Mouse (Mus musculus): ENCODE measurements at regions not wholly inside any gene's neighbourhood (a gene's known extent, or its start where the extent isn't known, plus 50 kb on each side); places are given as distances from the start of the nearest gene placed in this dataset.
A peak's percentile ranks its signal among the peaks of the same experiment; 100 is the strongest.

GRCm38 (mm10) chr9:60998086-60998785 lies 203.9 kb downstream of the Uaca start:
- no peak for DNase-seq (ENCODE audit: low read depth, low spot score)

- DNase-seq (ENCODE audit: low read depth, low spot score), result no peak
Observed at GRCm38 (mm10) chr9:60999001-60999529, 204.7 kb downstream of the Uaca start.

- no peak for DNase-seq (ENCODE audit: low read depth, low spot score)
Observed at GRCm38 (mm10) chr9:61000232-61000631, 205.9 kb downstream of the Uaca start.

GRCm38 (mm10) chr9:61002572-61002971 lies 208.2 kb downstream of the Uaca start:
- no peak for DNase-seq (ENCODE audit: low read depth, low spot score)

- no peak for DNase-seq (ENCODE audit: low read depth, low spot score)
Observed at GRCm38 (mm10) chr9:61008446-61008845, 214.1 kb downstream of the Uaca start.

GRCm38 (mm10) chr9:61011066-61011465 lies 216.7 kb downstream of the Uaca start:
- DNase-seq (ENCODE audit: low read depth, low spot score), result no peak

GRCm38 (mm10) chr9:61012771-61013540 lies 218.6 kb downstream of the Uaca start:
- no peak for DNase-seq (ENCODE audit: low read depth, low spot score)

- DNase-seq (ENCODE audit: low read depth, low spot score), result no peak
Observed at GRCm38 (mm10) chr9:61014151-61014550, 219.8 kb downstream of the Uaca start.

GRCm38 (mm10) chr9:61015374-61015890 lies 221.1 kb downstream of the Uaca start:
- DNase-seq (ENCODE audit: low read depth, low spot score), result peak; percentile 70

GRCm38 (mm10) chr9:61016673-61017072 lies 222.3 kb downstream of the Uaca start:
- DNase-seq (ENCODE audit: low read depth, low spot score), result no peak

- no peak for DNase-seq (ENCODE audit: low read depth, low spot score)
Observed at GRCm38 (mm10) chr9:61019938-61020337, 225.6 kb downstream of the Uaca start.

- DNase-seq (ENCODE audit: low read depth, low spot score), result no peak
Observed at GRCm38 (mm10) chr9:61021810-61022209, 227.5 kb downstream of the Uaca start.

GRCm38 (mm10) chr9:61022371-61023026 lies 228.2 kb downstream of the Uaca start:
- DNase-seq (ENCODE audit: low read depth, low spot score), result no peak

GRCm38 (mm10) chr9:61025341-61025740 lies 231.0 kb downstream of the Uaca start:
- DNase-seq (ENCODE audit: low read depth, low spot score), result no peak

GRCm38 (mm10) chr9:61028775-61029401 lies 234.5 kb downstream of the Uaca start:
- DNase-seq (ENCODE audit: low read depth, low spot score), result no peak

GRCm38 (mm10) chr9:61031699-61032447 lies 237.5 kb downstream of the Uaca start:
- DNase-seq (ENCODE audit: low read depth, low spot score), result no peak

- no peak for DNase-seq (ENCODE audit: low read depth, low spot score)
Observed at GRCm38 (mm10) chr9:61032448-61033433, 238.4 kb downstream of the Uaca start.

- no peak for DNase-seq (ENCODE audit: low read depth, low spot score)
Observed at GRCm38 (mm10) chr9:61033593-61033992, 239.3 kb downstream of the Uaca start.

GRCm38 (mm10) chr9:61042063-61042462 lies 247.7 kb downstream of the Uaca start:
- no peak for DNase-seq (ENCODE audit: low read depth, low spot score)

- no peak for DNase-seq (ENCODE audit: low read depth, low spot score)
Observed at GRCm38 (mm10) chr9:61044983-61045382, 250.6 kb downstream of the Uaca start.

Measured in retina, adult 2 months (tissue).